Mouse (Mus musculus): ENCODE measurements around the gene Kdm6b.

DNA sequence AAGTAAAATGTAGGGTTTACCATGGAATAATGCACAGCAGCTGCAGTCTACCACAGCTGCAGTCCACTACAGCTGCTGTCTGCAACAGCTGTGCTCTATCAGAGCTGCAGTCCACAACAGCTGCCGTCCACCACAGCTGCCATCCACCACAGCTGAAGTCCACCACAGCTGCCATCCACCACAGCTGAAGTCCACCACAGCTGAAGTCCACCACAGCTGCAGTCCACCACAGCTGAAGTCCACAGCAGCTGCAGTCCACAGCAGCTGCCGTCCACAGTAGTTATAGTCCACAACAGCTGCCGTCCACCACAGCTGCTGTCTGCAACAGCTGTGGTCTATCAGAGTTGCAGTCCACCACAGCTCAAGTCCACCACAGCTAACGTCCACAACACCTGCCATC is 46.4 kb upstream of the Kdm6b start:
- TF ChIP-seq USF2 (conservative IDR thresholded peaks at IDR 0.05; ENCODE audit: low read depth, low read length) (no peak), CTCF (conservative IDR thresholded peaks at IDR 0.05 in 1 of 2, IDR thresholded peaks at IDR 0.05 in 1 of 2; ENCODE audit: low read depth in 2 of 2, low read length in 2 of 2) (no peak), POLR2A (IDR thresholded peaks at IDR 0.05; ENCODE audit: low read depth, low read length) (no peak), MEF2A (IDR thresholded peaks at IDR 0.05; ENCODE audit: borderline replicate concordance, low read depth, low read length) (no peak), RAD21 (IDR thresholded peaks at IDR 0.05; ENCODE audit: low read depth, low read length) (no peak), TBP (conservative IDR thresholded peaks at IDR 0.05; ENCODE audit: low read depth, low read length) (no peak), ZNF384 (IDR thresholded peaks at IDR 0.05; ENCODE audit: low read depth, low read length) (no peak), MAZ (IDR thresholded peaks at IDR 0.05; ENCODE audit: low read depth, low read length) (no peak), USF1 (IDR thresholded peaks at IDR 0.05; ENCODE audit: low read depth, low read length) (no peak), MAX (IDR thresholded peaks at IDR 0.05; ENCODE audit: low read length) (no peak), MXI1 (IDR thresholded peaks at IDR 0.05; ENCODE audit: low read depth, low read length) (no peak), MYC (IDR thresholded peaks at IDR 0.05; ENCODE audit: low read depth, low read length) (no peak), GABPA (IDR thresholded peaks at IDR 0.05; ENCODE audit: insufficient replicate concordance, low read depth, low read length) (no peak), ETS1 (conservative IDR thresholded peaks at IDR 0.05; ENCODE audit: low read depth, low read length) (no peak)
